Mouse (Mus musculus): ENCODE data around the gene Ppp1r35. TPM values are rescaled to one million over a fixed set of nuclear protein-coding genes. Genes with fewer than 3 reads are reported as not detected.

Ppp1r35 gene
- polyA plus RNA-seq (2011; ENCODE audit: insufficient read depth, insufficient read length, low read depth, missing spikeins) = 30.3 and 35.4 TPM in 2 replicates

DNA sequence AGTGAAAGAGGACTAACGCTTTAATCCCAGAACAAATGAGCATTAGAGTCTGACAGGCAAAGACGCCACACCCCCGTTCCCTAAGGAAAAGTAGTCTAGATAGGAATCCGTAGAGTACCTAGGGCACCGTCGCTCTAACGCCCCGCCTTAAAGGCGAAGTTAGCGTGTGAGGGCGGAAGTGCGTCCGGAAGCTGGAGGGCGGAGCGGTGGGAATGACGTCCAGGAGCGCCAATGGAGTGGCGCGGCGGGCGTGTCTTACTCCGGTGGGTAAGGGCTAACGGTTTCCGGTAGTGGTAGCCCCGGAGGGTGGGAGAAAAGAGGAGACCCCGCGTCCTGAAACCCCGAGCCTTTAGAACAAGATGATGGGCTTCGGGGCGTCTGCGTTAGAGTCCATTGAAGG, at the start of gene Ppp1r35:
Gene Ppp1r35, plus strand, starts transcription at position 215 of the 400 bp plus-strand sequence.
- H3K9me3 ChIP-seq (replicated peaks; ENCODE audit: control insufficient read depth, insufficient read depth, low read length, poor library complexity, severe bottlenecking) = no peaks in the 10 kb centered on the region
- peak within 1 kb of the TSS; percentile 81 for H3K9ac ChIP-seq (ENCODE audit: low read depth, poor library complexity, severe bottlenecking)
- peak within 1 kb of the TSS; percentile 75 for H3K4me3 ChIP-seq (ENCODE audit: low read depth, low read length)
- peak within 1 kb of the TSS; percentile 51 for H3K27ac ChIP-seq (ENCODE audit: insufficient read depth, low read length)
- H3K4me1 ChIP-seq (ENCODE audit: control insufficient read depth, insufficient read depth, low read length) = no peaks in the 10 kb centered on the region
- peak; percentile 34; the same call in 1 of the 2 replicates for TF ChIP-seq EP300 (IDR thresholded peaks at IDR 0.05; ENCODE audit: insufficient read depth, low read depth, low read length)
- peak; percentile 39 for TF ChIP-seq POLR2A (IDR thresholded peaks at IDR 0.05; ENCODE audit: insufficient read depth, low read length)
- no peak for TF ChIP-seq CTCF (IDR thresholded peaks at IDR 0.05; ENCODE audit: low read depth, low read length)
- H3K36me3 ChIP-seq (ENCODE audit: control insufficient read depth, insufficient read depth, low read length, poor library complexity, severe bottlenecking) = peaks cover 33% of the 10 kb centered on the region
- H3K27me3 ChIP-seq (ENCODE audit: control insufficient read depth, insufficient read depth, low read length, poor library complexity, severe bottlenecking) = no peaks in the 10 kb centered on the region

- no peak for TF ChIP-seq POLR2A (IDR thresholded peaks at IDR 0.05; ENCODE audit: insufficient read depth, low read length)
- no peak for TF ChIP-seq CTCF (IDR thresholded peaks at IDR 0.05; ENCODE audit: low read depth, low read length)
- TF ChIP-seq EP300 (IDR thresholded peaks at IDR 0.05; ENCODE audit: insufficient read depth, low read depth, low read length) = no peak
- Histone ChIP-seq H3K9ac (ENCODE audit: low read depth, poor library complexity, severe bottlenecking) (no peak overlapping the region), H3K4me1 (ENCODE audit: control insufficient read depth, insufficient read depth, low read length) (peaks cover 6% of the 10 kb centered on the region), H3K27ac (ENCODE audit: insufficient read depth, low read length) (no peak overlapping the region), H3K9me3 (replicated peaks; ENCODE audit: control insufficient read depth, insufficient read depth, low read length, poor library complexity, severe bottlenecking) (no peaks in the 10 kb centered on the region), H3K36me3 (ENCODE audit: control insufficient read depth, insufficient read depth, low read length, poor library complexity, severe bottlenecking) (no peaks in the 10 kb centered on the region), H3K27me3 (ENCODE audit: control insufficient read depth, insufficient read depth, low read length, poor library complexity, severe bottlenecking) (no peaks in the 10 kb centered on the region), H3K4me3 (ENCODE audit: low read depth, low read length) (no peak overlapping the region)
These were observed 44.9 kb upstream of the Ppp1r35 start for GRCm38 (mm10) chr5:137733638-137734288.

- Histone ChIP-seq H3K36me3 (ENCODE audit: control insufficient read depth, insufficient read depth, low read length, poor library complexity, severe bottlenecking) (no peaks in the 10 kb centered on the region), H3K4me1 (ENCODE audit: control insufficient read depth, insufficient read depth, low read length) (peaks cover 6% of the 10 kb centered on the region), H3K27ac (ENCODE audit: insufficient read depth, low read length) (no peak overlapping the region), H3K9ac (ENCODE audit: low read depth, poor library complexity, severe bottlenecking) (no peak overlapping the region), H3K9me3 (replicated peaks; ENCODE audit: control insufficient read depth, insufficient read depth, low read length, poor library complexity, severe bottlenecking) (no peaks in the 10 kb centered on the region), H3K27me3 (ENCODE audit: control insufficient read depth, insufficient read depth, low read length, poor library complexity, severe bottlenecking) (no peaks in the 10 kb centered on the region), H3K4me3 (ENCODE audit: low read depth, low read length) (no peak overlapping the region)
- TF ChIP-seq POLR2A (IDR thresholded peaks at IDR 0.05; ENCODE audit: insufficient read depth, low read length) = no peak
- TF ChIP-seq EP300 (IDR thresholded peaks at IDR 0.05; ENCODE audit: insufficient read depth, low read depth, low read length) = no peak
- no peak for TF ChIP-seq CTCF (IDR thresholded peaks at IDR 0.05; ENCODE audit: low read depth, low read length)
These were observed 44.2 kb upstream of the Ppp1r35 start for GRCm38 (mm10) chr5:137734289-137735061.

- H3K27ac ChIP-seq (ENCODE audit: insufficient read depth, low read length) = no peak overlapping the region
These were observed 41.2 kb upstream of the Ppp1r35 start for GRCm38 (mm10) chr5:137737400-137737940.

DNA sequence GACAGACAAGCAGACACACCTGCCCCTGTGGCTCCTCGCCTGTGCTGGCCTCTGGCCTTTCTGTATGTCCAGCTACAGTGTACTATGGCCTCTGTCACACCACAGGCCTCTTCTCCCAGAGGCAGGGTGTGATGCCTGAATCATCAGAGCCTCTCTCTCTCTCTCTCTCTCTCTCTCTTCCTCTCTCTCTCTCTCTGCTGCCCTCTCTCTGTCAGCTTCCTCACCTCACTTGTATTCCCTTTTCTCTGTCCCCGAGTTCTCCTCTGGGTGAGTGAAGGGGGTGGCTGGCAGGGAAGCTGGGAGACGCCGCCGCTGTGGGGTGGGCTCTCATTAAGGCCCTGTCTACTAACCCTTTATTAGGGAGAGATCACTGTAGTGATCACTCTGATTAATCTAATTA, 40.1 kb upstream of the Ppp1r35 start:
- Histone ChIP-seq H3K27me3 (ENCODE audit: control insufficient read depth, insufficient read depth, low read length, poor library complexity, severe bottlenecking) (no peaks in the 10 kb centered on the region), H3K9ac (ENCODE audit: low read depth, poor library complexity, severe bottlenecking) (no peak overlapping the region), H3K4me1 (ENCODE audit: control insufficient read depth, insufficient read depth, low read length) (peaks cover 6% of the 10 kb centered on the region), H3K4me3 (ENCODE audit: low read depth, low read length) (no peak overlapping the region), H3K9me3 (replicated peaks; ENCODE audit: control insufficient read depth, insufficient read depth, low read length, poor library complexity, severe bottlenecking) (no peaks in the 10 kb centered on the region), H3K36me3 (ENCODE audit: control insufficient read depth, insufficient read depth, low read length, poor library complexity, severe bottlenecking) (no peaks in the 10 kb centered on the region), H3K27ac (ENCODE audit: insufficient read depth, low read length) (no peak overlapping the region)
- TF ChIP-seq POLR2A (IDR thresholded peaks at IDR 0.05; ENCODE audit: insufficient read depth, low read length) = no peak
- no peak for TF ChIP-seq EP300 (IDR thresholded peaks at IDR 0.05; ENCODE audit: insufficient read depth, low read depth, low read length)
- TF ChIP-seq CTCF (IDR thresholded peaks at IDR 0.05; ENCODE audit: low read depth, low read length) = no peak

More at GRCm38 (mm10) chr5:137737400-137737940, 41.2 kb upstream of the Ppp1r35 start:
- no peaks in the 10 kb centered on the region for H3K9me3 ChIP-seq (replicated peaks; ENCODE audit: control insufficient read depth, insufficient read depth, low read length, poor library complexity, severe bottlenecking)
- TF ChIP-seq EP300 (IDR thresholded peaks at IDR 0.05; ENCODE audit: insufficient read depth, low read depth, low read length) (no peak), CTCF (IDR thresholded peaks at IDR 0.05; ENCODE audit: low read depth, low read length) (no peak), POLR2A (IDR thresholded peaks at IDR 0.05; ENCODE audit: insufficient read depth, low read length) (no peak)
- no peaks in the 10 kb centered on the region for H3K36me3 ChIP-seq (ENCODE audit: control insufficient read depth, insufficient read depth, low read length, poor library complexity, severe bottlenecking)
- no peak overlapping the region for H3K4me3 ChIP-seq (ENCODE audit: low read depth, low read length)
- H3K27me3 ChIP-seq (ENCODE audit: control insufficient read depth, insufficient read depth, low read length, poor library complexity, severe bottlenecking) = no peaks in the 10 kb centered on the region
- H3K4me1 ChIP-seq (ENCODE audit: control insufficient read depth, insufficient read depth, low read length) = peaks cover 6% of the 10 kb centered on the region
- no peak overlapping the region for H3K9ac ChIP-seq (ENCODE audit: low read depth, poor library complexity, severe bottlenecking)

All from ES-Bruce4 (cell line).